Mouse (Mus musculus): Measurements from ENCODE around the gene Mon2.

- TF ChIP-seq CTCF (conservative IDR thresholded peaks at IDR 0.05; ENCODE audit: insufficient read depth, insufficient read length, low read depth, low read length) = no peak
- no peak for TF ChIP-seq POLR2A (IDR thresholded peaks at IDR 0.05; ENCODE audit: low read depth, low read length)
Measured at GRCm38 (mm10) chr10:122960738-122961137, 115.6 kb downstream of the Mon2 start.

Measured in kidney, adult 2 months (tissue).